Mouse (Mus musculus) stomach, embryonic 16.5 days (tissue): ENCODE data around the gene Garem2. TPM values are rescaled to one million over a fixed set of nuclear protein-coding genes. Genes with fewer than 3 reads are reported as not detected.

ENCODE experiments used
- ATAC-seq: fragments of 200-750 bp; cut with Nextera tagmentation; 2 replicates; pipeline ENCODE4 v1.8.0; 2017; ENCODE audit warnings: moderate number of reproducible peaks, moderate TSS enrichment; ENCODE audit not compliant: insufficient read depth, low FRiP score
- H3K27ac ChIP-seq: fragments of 300-500 bp; sonication (generic); 2 replicates; pipeline ENCODE4 v1.5.1; 2014; ENCODE audit warnings: low read length
- H3K27me3 ChIP-seq: fragments of 300-500 bp; sonication (generic); 2 replicates; pipeline ENCODE4 v1.6.1; 2014; ENCODE audit warnings: low read length, control low read depth, mixed read lengths; ENCODE audit not compliant: control insufficient read depth, insufficient read depth
- H3K36me3 ChIP-seq: fragments of 300-500 bp; sonication (generic); 2 replicates; pipeline ENCODE4 v1.6.1; 2014; ENCODE audit warnings: low read length; ENCODE audit not compliant: control insufficient read depth, insufficient read depth
- H3K4me1 ChIP-seq: fragments of 300-500 bp; sonication (generic); 2 replicates; pipeline ENCODE4 v1.6.1; 2014; ENCODE audit warnings: low read length, control low read depth, mixed read lengths; ENCODE audit not compliant: control insufficient read depth, insufficient read depth
- H3K4me2 ChIP-seq: fragments of 300-500 bp; sonication (generic); 2 replicates; pipeline ENCODE4 v1.6.1; 2014; ENCODE audit warnings: low read depth, low read length, mixed read lengths
- H3K4me3 ChIP-seq: fragments of 300-500 bp; sonication (generic); replicated peaks from 2 replicates; pipeline ENCODE4 v1.5.1; 2014; ENCODE audit warnings: mild to moderate bottlenecking, low read length
- H3K9ac ChIP-seq: fragments of 300-500 bp; sonication (generic); 2 replicates; pipeline ENCODE4 v1.6.1; 2014; ENCODE audit warnings: low read length
- H3K9me3 ChIP-seq: fragments of 300-500 bp; sonication (generic); replicated peaks from 2 replicates; pipeline ENCODE4 v1.6.1; 2016; ENCODE audit warnings: low read length, control low read depth; ENCODE audit not compliant: control insufficient read depth
- WGBS: fragments of 180-500 bp; shearing (Covaris S2); extraction: QIAGEN DNeasy Blood & Tissue Kit; methylation state at CpG from one replicate; pipeline ENCODE4 v1.1.7; 2014; 5-methylcytosine and 5-hydroxymethylcytosine counted together
- polyA plus RNA-seq: library from polyadenylated mRNA; unstranded; fragments of >200 nt; fragmentation: Nextera tagmentation; extraction: Ambion mirVana; gene quantifications from 2 replicates; pipeline ENCODE4 v1.2.1, GENCODE M21; 2015

Garem2 gene
- polyA plus RNA-seq, 1 experiment from 2014 or later = 0.12 TPM

DNA sequence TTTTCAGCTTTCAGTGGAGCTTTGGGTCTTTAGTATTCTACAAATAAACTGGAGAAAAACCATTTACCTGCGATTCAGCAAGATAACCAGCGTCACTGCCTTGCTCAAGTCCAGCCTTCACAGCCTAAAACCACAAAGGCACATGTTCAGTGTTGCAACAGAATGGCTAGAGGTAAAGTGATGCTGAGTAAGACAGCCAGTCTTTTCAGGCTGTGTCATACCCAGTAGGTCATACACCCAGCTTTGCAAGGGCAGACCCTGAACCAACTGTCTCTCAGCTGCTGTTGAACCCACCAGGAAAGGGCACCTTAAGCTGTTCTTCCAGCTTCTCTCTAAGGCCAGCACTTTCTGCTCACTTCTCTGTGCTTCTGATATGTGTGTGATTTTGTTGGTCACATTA is 27.2 kb downstream of the Garem2 start:
- H3K27me3 ChIP-seq = no peaks in the 10 kb centered on the region
- no peak overlapping the region for H3K27ac ChIP-seq
- H3K36me3 ChIP-seq = peaks cover 21% of the 10 kb centered on the region
- no peak for ATAC-seq
- H3K4me2 ChIP-seq = no peak overlapping the region
- WGBS = 93% methylated on average over 2 of the region's 2 CpGs
- no peaks in the 10 kb centered on the region for H3K9me3 ChIP-seq
- no peaks in the 10 kb centered on the region for H3K4me1 ChIP-seq
- H3K4me3 ChIP-seq = no peak overlapping the region
- H3K9ac ChIP-seq = no peak overlapping the region

DNA sequence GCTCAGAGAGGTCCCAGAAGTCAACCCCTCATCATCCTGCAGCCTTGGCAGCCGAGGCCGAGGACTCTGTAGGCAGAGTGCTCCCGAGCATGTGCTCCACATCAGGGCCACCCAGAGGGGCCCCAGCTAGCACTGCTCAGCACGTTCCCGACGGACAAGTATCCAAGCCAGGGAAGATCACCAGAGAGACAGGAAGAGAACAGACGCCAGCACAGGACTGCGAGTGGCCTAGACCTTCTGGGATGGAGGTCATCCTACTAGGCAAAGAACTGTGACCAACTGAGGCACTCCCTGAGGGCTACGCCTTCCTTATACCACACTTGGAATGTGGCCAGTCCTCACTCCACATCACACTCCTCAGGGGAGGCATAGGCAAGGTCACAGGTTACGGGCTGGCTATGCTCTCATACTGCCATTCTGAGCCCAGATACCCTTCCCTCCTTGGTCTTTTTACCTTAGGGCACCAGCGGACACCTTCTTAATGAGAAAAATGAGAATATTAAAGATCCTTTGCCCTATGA is 30.8 kb downstream of the Garem2 start:
- no peak overlapping the region for H3K4me3 ChIP-seq
- no peak for ATAC-seq
- no peaks in the 10 kb centered on the region for H3K27me3 ChIP-seq
- no peak overlapping the region for H3K27ac ChIP-seq
- peaks cover 22% of the 10 kb centered on the region for H3K36me3 ChIP-seq
- 89% methylated on average over 11 of the region's 11 CpGs for WGBS
- H3K9me3 ChIP-seq = no peaks in the 10 kb centered on the region
- no peak overlapping the region for H3K9ac ChIP-seq
- no peak overlapping the region for H3K4me2 ChIP-seq
- H3K4me1 ChIP-seq = no peaks in the 10 kb centered on the region

GRCm38 (mm10) chr5:30137271-30137670 is 32.3 kb downstream of the Garem2 start:
- Histone ChIP-seq H3K27ac (no peak overlapping the region), H3K27me3 (no peaks in the 10 kb centered on the region), H3K4me2 (no peak overlapping the region), H3K4me3 (no peak overlapping the region), H3K9me3 (no peaks in the 10 kb centered on the region), H3K36me3 (peaks cover 30% of the 10 kb centered on the region), H3K4me1 (no peaks in the 10 kb centered on the region), H3K9ac (no peak overlapping the region)
- 92% methylated on average over 9 of the region's 9 CpGs for WGBS
- ATAC-seq = no peak

GRCm38 (mm10) chr5:30138193-30138592 is 33.2 kb downstream of the Garem2 start:
- Histone ChIP-seq H3K4me2 (no peak overlapping the region), H3K36me3 (peaks cover 29% of the 10 kb centered on the region), H3K9me3 (no peaks in the 10 kb centered on the region), H3K27ac (no peak overlapping the region), H3K27me3 (no peaks in the 10 kb centered on the region), H3K4me1 (no peaks in the 10 kb centered on the region), H3K9ac (no peak overlapping the region), H3K4me3 (no peak overlapping the region)
- WGBS = 85% methylated on average over 4 of the region's 4 CpGs
- no peak for ATAC-seq

DNA sequence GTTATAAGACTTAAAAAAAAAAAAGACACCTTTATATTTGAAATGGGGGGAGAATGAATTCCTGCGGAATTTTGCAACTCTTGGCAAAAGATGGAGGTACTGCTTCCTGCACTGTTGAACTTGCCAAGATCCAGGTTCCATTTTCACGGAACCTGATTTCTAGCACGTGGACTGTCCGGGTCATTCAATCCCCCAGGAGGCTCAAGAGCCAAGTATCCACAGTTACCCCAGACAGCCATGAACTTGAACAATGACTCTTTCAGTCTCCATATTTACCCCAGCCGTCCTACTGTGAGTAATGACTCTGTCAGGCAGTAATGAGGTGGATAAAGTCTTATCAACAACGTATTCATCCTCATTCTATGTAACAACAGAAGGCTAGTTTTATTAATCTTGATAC is 41.6 kb downstream of the Garem2 start:
- H3K9ac ChIP-seq = no peak overlapping the region
- ATAC-seq = no peak
- peaks cover 22% of the 10 kb centered on the region; the same call in 1 of the 2 replicates for H3K36me3 ChIP-seq
- 80% methylated on average over 6 of the region's 6 CpGs for WGBS
- peaks cover 5% of the 10 kb centered on the region; the same call in 1 of the 2 replicates for H3K4me1 ChIP-seq
- H3K27me3 ChIP-seq = no peaks in the 10 kb centered on the region
- H3K9me3 ChIP-seq = no peaks in the 10 kb centered on the region
- H3K4me2 ChIP-seq = no peak overlapping the region
- no peak overlapping the region for H3K27ac ChIP-seq
- no peak overlapping the region for H3K4me3 ChIP-seq

DNA sequence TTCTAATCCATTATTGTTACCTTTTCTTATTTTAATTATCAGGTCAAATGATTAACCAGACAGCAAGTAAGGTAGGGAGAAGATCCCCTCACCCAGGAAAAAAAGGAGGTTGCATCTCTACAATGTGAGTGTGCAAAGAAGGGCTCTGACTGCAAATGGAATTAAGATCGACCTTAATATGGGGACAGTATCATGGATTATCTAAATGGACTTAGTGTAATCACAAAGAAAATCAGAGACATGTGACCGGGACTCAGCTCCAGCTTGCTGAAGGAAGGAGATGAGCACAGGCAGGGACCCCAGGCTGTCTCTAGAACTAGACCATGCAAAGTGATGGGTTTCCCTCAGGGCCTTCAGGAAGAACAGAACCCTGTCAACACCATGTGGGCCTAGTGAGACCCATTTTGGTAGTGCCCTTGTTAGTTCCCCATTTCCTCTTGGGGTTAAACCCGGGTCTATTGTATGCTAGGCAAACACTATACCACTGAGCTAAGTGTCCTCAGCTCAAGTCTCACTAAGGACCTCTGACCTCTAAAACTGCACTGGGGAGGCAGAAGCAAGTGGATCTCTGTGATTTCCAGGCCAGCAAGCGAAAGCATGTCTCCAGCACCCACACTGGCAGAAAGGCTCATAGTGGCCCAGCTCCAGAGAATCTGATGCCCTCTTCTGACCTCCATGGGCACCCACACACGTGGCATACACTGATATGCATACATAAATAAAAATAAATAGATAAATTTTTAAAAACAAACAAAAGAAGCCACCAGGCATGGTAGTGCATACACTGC is 43.4 kb downstream of the Garem2 start:
- peaks cover 14% of the 10 kb centered on the region; the same call in 1 of the 2 replicates for H3K36me3 ChIP-seq
- no peak overlapping the region for H3K4me3 ChIP-seq
- H3K9ac ChIP-seq = no peak overlapping the region
- no peak overlapping the region for H3K27ac ChIP-seq
- 74% methylated on average over 5 of the region's 5 CpGs for WGBS
- peaks cover 10% of the 10 kb centered on the region for H3K4me1 ChIP-seq
- ATAC-seq = no peak
- no peaks in the 10 kb centered on the region for H3K9me3 ChIP-seq
- H3K27me3 ChIP-seq = no peaks in the 10 kb centered on the region
- no peak overlapping the region for H3K4me2 ChIP-seq

DNA sequence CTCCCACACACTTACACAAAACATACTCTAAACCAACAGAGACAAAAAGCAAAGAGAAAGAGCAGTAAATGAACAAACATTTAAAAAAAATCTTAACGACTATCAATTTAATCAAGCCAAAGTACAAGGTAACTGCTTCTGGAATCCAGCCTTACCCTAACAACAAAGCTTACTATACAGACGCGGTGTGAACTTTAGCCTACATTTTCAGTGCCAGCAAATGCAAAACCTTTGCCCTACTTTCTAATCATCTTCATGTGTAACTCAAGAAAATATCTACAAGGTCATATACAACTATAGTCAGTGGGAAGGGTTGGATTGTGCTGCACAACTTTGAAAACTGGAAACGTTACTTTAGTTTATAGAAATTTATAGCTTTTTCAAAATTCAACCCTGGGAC is 47.0 kb downstream of the Garem2 start:
- Histone ChIP-seq H3K27ac (no peak overlapping the region), H3K9ac (no peak overlapping the region), H3K27me3 (no peaks in the 10 kb centered on the region), H3K4me1 (peaks cover 20% of the 10 kb centered on the region), H3K4me3 (no peak overlapping the region), H3K9me3 (no peaks in the 10 kb centered on the region), H3K4me2 (peak overlapping the region; percentile 34; the same call in 1 of the 2 replicates), H3K36me3 (0 out of 2 replicates have a peak, but pooled peaks cover under 1% of the 10 kb centered on the region)
- 62% methylated on average over 4 of the region's 4 CpGs for WGBS
- ATAC-seq = no peak

GRCm38 (mm10) chr5:30152413-30152812 is 47.5 kb downstream of the Garem2 start:
- no peak overlapping the region for H3K4me3 ChIP-seq
- H3K4me1 ChIP-seq = peaks cover 20% of the 10 kb centered on the region
- H3K36me3 ChIP-seq = no peaks in the 10 kb centered on the region
- H3K27ac ChIP-seq = no peak overlapping the region
- no peak overlapping the region for H3K9ac ChIP-seq
- H3K4me2 ChIP-seq = no peak overlapping the region
- no peaks in the 10 kb centered on the region for H3K27me3 ChIP-seq
- ATAC-seq = no peak
- WGBS = 76% methylated on average over 1 of the region's 1 CpGs
- H3K9me3 ChIP-seq = no peaks in the 10 kb centered on the region

GRCm38 (mm10) chr5:30153222-30153621 is 48.3 kb downstream of the Garem2 start:
- H3K27me3 ChIP-seq = no peaks in the 10 kb centered on the region
- H3K9ac ChIP-seq = no peak overlapping the region
- H3K27ac ChIP-seq = no peak overlapping the region
- no peak for ATAC-seq
- no peaks in the 10 kb centered on the region for H3K9me3 ChIP-seq
- H3K36me3 ChIP-seq = no peaks in the 10 kb centered on the region
- peaks cover 20% of the 10 kb centered on the region for H3K4me1 ChIP-seq
- WGBS = 79% methylated on average over 2 of the region's 2 CpGs
- H3K4me2 ChIP-seq = 0 out of 2 replicates have a peak overlapping the region, but pooled peaks have one; percentile 66
- H3K4me3 ChIP-seq = no peak overlapping the region
